Mouse (Mus musculus) megakaryocyte, embryonic 14.5 days (primary cell): ENCODE results near the gene Ube4b.

Experiments used
- FLI1 ChIP-seq: IDR thresholded peaks from 2 replicates; pipeline ENCODE4 v1.6.1; 2012; ENCODE audit warnings: low read length, inconsistent platforms, mixed read lengths
- GATA1 ChIP-seq: IDR thresholded peaks from 3 replicates; pipeline ENCODE4 v1.6.1; 2012; ENCODE audit warnings: mixed read lengths, low read length, inconsistent platforms, borderline replicate concordance

GRCm38 (mm10) chr4:149405713-149406443 is 20.7 kb downstream of the Ube4b start:
- TF ChIP-seq GATA1, result no peak
- TF ChIP-seq FLI1, result no peak
